Mouse (Mus musculus): ENCODE measurements around the gene Cul1.

DNA sequence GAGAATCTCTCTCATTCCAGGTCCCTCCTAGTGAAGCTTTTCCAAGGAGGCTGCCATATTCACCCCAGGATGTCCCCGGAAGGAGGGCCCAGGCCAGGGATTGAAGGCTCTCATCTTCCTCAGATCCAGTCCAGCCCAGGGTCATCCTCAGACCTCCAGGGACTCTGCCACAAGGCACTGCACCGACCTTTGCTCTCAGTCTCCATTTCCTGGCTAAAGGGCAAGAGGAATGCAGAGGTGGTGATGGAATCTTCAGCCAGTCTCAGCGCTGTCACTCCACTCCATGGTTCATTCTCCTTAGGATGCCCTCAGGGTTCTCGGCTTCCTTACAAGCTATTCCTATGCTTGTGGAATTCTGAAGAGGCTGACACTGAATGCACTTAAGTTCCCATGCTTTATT is 73.2 kb downstream of the Cul1 start:
- TF ChIP-seq CTCF (IDR thresholded peaks at IDR 0.05; ENCODE audit: control insufficient read depth, insufficient read depth, insufficient replicate concordance, low read depth, low read length) = no peak
- no peak for TF ChIP-seq POLR2A (IDR thresholded peaks at IDR 0.05; ENCODE audit: control insufficient read depth, low read depth, low read length)

All from testis, adult 2 months (tissue).